Mouse (Mus musculus) cortical plate, adult 2 months (tissue): Measurements from ENCODE around the gene Ablim1.

Experiments
- CTCF ChIP-seq: fragments of 200-500 bp; IDR thresholded peaks from 2 replicates; pipeline ENCODE4 v1.5.1; 2011; ENCODE audit warnings: mild to moderate bottlenecking, control low read depth, low read length; ENCODE audit not compliant: insufficient read depth; ENCODE audit errors: extremely low read depth
- POLR2A ChIP-seq: fragments of 200-500 bp; IDR thresholded peaks from 2 replicates; pipeline ENCODE4 v1.6.1; 2011; ENCODE audit warnings: mild to moderate bottlenecking, low read length, control low read depth; ENCODE audit not compliant: insufficient read depth; ENCODE audit errors: extremely low read depth

GRCm38 (mm10) chr19:57002741-57003459, 311.8 kb downstream of the Ablim1 start:
- TF ChIP-seq CTCF (no peak), POLR2A (no peak)
